Mouse (Mus musculus) midbrain, embryonic 15.5 days (tissue): ENCODE results near the gene Mgat4a. TPM values are rescaled to one million over a fixed set of nuclear protein-coding genes. Genes with fewer than 3 reads are reported as not detected.

Experiments used
- ATAC-seq: fragments of 200-750 bp; cut with Nextera tagmentation; replicated peaks from 2 replicates; pipeline ENCODE4 v1.8.0; 2017; ENCODE audit warnings: moderate TSS enrichment
- H3K27ac ChIP-seq: fragments of 300-500 bp; sonication (generic); 2 replicates; pipeline ENCODE4 v1.5.1; 2015; ENCODE audit warnings: mild to moderate bottlenecking, inconsistent platforms
- H3K27me3 ChIP-seq: fragments of 300-500 bp; sonication (generic); replicated peaks from 2 replicates; pipeline ENCODE4 v1.6.1; 2015; ENCODE audit warnings: inconsistent platforms
- H3K36me3 ChIP-seq: fragments of 300-500 bp; sonication (generic); replicated peaks from 2 replicates; pipeline ENCODE4 v1.6.1; 2015; ENCODE audit warnings: inconsistent platforms
- H3K4me1 ChIP-seq: fragments of 300-500 bp; sonication (generic); 2 replicates; pipeline ENCODE4 v1.6.1; 2015; ENCODE audit warnings: inconsistent platforms
- H3K4me2 ChIP-seq: fragments of 300-500 bp; sonication (generic); 2 replicates; pipeline ENCODE4 v1.6.1; 2015; ENCODE audit warnings: inconsistent platforms, mild to moderate bottlenecking, moderate library complexity
- H3K4me3 ChIP-seq: fragments of 300-500 bp; sonication (generic); 2 replicates; pipeline ENCODE4 v1.5.1; 2015; ENCODE audit warnings: mild to moderate bottlenecking, inconsistent platforms
- H3K9ac ChIP-seq: fragments of 300-500 bp; sonication (generic); 2 replicates; pipeline ENCODE4 v1.6.1; 2015; ENCODE audit warnings: mild to moderate bottlenecking, inconsistent platforms
- H3K9me3 ChIP-seq: fragments of 300-500 bp; sonication (generic); 2 replicates; pipeline ENCODE4 v1.6.1; 2016; ENCODE audit warnings: inconsistent platforms
- WGBS: fragments of 180-500 bp; shearing (Covaris S2); methylation state at CpG from one replicate; pipeline ENCODE4 v1.1.7; 2015; ENCODE audit warnings: mixed read lengths; 5-methylcytosine and 5-hydroxymethylcytosine counted together
- polyA plus RNA-seq: library from polyadenylated mRNA; unstranded; fragments of >200 nt; fragmentation: Nextera tagmentation; extraction: Ambion mirVana; gene quantifications from 2 replicates; pipeline ENCODE4 v1.2.1, GENCODE M21; 2015

Mgat4a gene
- polyA plus RNA-seq, 1 experiment from 2014 or later = 11.9 TPM

DNA sequence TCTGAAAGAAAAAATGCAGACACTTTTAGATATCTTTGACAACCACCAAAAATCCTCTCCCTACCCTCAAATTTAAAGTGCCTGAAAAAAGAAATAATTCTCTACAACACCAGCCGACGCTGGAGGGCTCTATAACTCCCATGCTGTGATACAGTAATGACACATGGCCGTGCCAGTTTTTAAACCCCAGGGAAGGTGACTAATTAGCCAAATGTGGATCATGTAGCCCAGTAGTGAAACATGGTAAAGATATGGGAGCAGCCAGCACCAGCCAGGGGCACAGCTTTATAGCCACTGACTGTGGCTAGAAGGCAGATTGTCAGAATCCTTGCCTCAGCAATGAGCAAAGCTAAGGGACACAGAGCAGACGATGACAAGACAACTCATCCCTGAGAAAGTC, 19.5 kb upstream of the Mgat4a start:
- no peak overlapping the region for H3K4me3 ChIP-seq
- no peaks in the 10 kb centered on the region for H3K27me3 ChIP-seq
- no peak for ATAC-seq
- H3K9me3 ChIP-seq = no peaks in the 10 kb centered on the region
- no peaks in the 10 kb centered on the region for H3K36me3 ChIP-seq
- H3K27ac ChIP-seq = no peak overlapping the region
- H3K4me1 ChIP-seq = no peaks in the 10 kb centered on the region; the same call in 1 of the 2 replicates
- H3K9ac ChIP-seq = no peak overlapping the region
- no peak overlapping the region for H3K4me2 ChIP-seq
- WGBS = 65% methylated on average over 4 of the region's 4 CpGs

DNA sequence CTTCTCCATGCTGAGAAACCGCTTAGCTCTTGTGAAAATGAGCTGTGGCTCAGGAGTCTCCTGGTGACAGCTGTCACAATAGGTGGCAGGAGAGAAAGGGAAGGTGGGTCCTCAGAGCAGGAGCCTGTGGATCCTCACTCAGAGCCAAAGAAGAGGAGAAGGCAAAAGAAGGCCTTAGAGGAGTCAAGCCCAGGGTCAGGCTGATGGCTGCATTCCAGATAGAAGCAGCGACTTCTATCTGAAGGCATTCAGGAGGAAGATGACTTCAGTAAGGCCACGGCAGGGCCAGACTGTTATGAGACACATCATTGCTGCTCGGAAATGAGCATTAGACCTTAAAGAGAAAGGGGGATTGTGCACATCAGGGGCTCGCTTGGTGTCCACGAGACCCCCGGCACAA, 11.2 kb upstream of the Mgat4a start:
- ATAC-seq = no peak

DNA sequence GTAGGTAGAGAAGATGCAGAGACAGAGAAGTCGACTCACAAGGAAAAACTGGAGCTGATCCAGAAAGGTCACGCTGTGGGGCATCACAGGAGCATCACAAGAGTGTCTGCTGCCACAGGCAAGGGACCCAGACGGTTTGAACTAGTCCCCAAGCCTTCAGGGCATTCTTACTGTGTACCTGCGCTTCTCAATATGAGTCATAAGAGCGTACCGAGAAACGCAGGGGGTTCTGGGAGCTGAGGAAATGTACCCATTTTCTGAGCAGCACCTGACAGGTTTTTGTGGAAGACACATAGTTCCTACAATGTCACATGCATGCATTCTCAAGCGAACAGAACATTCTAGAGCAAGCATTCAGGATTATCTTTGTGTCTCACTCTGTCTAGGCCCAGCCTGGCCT, 8.7 kb upstream of the Mgat4a start:
- Histone ChIP-seq H3K4me2 (no peak overlapping the region), H3K27ac (no peak overlapping the region), H3K9me3 (no peaks in the 10 kb centered on the region), H3K4me1 (no peaks in the 10 kb centered on the region), H3K27me3 (no peaks in the 10 kb centered on the region), H3K4me3 (no peak overlapping the region), H3K9ac (no peak overlapping the region), H3K36me3 (no peaks in the 10 kb centered on the region)
- WGBS = 83% methylated on average over 8 of the region's 8 CpGs
- ATAC-seq = no peak

More for the DNA sequence above, 11.2 kb upstream of the Mgat4a start:
- WGBS = 86% methylated on average over 7 of the region's 7 CpGs
- no peak overlapping the region for H3K27ac ChIP-seq
- H3K4me1 ChIP-seq = no peaks in the 10 kb centered on the region
- H3K9me3 ChIP-seq = no peaks in the 10 kb centered on the region
- no peak overlapping the region for H3K4me3 ChIP-seq
- no peaks in the 10 kb centered on the region for H3K36me3 ChIP-seq
- H3K9ac ChIP-seq = no peak overlapping the region
- no peak overlapping the region for H3K4me2 ChIP-seq
- no peaks in the 10 kb centered on the region for H3K27me3 ChIP-seq

DNA sequence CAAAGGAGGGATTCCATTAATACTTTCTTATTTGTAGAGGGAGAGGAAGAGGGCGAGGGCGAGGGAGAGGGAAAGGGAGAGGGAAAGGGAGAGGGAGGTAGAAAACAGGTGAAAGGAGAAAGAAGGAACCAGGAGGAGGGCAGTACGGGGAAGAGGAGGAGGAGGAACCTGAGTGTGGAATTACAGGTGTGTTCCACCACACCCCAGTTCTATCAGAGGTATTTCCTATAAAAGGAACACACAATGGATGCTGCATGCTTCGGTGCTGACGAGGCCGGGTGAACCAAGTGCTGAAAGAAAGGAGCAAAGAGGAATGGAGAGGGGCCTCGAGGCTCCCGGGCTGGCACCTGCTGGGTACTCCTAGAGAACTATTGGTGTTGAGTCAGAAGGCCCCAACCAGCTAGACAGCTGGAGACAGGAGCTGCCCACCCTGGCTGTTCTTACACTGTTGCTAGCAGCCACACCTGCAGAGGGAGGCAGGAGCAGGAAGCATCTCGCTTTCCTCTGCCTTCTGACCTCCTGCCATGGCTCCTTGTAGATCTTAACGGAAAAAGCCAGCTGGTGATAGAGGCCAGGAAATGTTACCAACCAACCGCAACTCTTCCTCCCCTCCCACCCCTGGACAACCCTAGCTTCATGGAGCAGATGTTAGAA, 5.7 kb upstream of the Mgat4a start:
- Histone ChIP-seq H3K4me2 (no peak overlapping the region), H3K4me1 (0 out of 2 replicates have a peak, but pooled peaks cover 3% of the 10 kb centered on the region), H3K4me3 (no peak overlapping the region), H3K27ac (no peak overlapping the region), H3K9me3 (no peaks in the 10 kb centered on the region), H3K36me3 (no peaks in the 10 kb centered on the region), H3K27me3 (peaks cover 11% of the 10 kb centered on the region; the same call in 1 of the 2 replicates), H3K9ac (no peak overlapping the region)
- ATAC-seq = no peak
- 72% methylated on average over 11 of the region's 11 CpGs for WGBS

DNA sequence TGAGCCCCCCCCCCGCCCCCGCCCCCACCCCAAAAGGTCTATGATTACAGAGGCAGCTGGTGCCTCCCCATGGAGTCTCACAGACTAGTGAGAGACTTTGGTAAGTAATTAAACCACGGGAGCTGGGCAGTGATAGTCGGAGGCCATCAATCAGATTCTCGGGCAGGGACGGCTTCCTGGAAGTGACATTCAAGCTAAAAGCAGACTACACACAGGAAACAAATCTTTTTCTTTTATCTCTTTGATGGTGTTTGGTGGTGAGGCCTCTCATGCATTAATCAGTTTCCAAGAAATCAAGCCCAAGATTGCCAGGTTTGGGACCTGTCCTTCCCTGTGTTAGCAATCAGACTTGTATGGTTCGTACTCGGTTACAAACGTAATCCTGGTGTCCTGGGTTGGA, 3.4 kb upstream of the Mgat4a start:
- WGBS = 51% methylated on average over 9 of the region's 9 CpGs
- Histone ChIP-seq H3K4me2 (no peak overlapping the region), H3K27me3 (peaks cover 11% of the 10 kb centered on the region; the same call in 1 of the 2 replicates), H3K36me3 (no peaks in the 10 kb centered on the region), H3K27ac (no peak overlapping the region), H3K4me3 (no peak overlapping the region), H3K9ac (no peak overlapping the region), H3K9me3 (no peaks in the 10 kb centered on the region), H3K4me1 (peaks cover 14% of the 10 kb centered on the region; the same call in 1 of the 2 replicates)
- no peak for ATAC-seq

DNA sequence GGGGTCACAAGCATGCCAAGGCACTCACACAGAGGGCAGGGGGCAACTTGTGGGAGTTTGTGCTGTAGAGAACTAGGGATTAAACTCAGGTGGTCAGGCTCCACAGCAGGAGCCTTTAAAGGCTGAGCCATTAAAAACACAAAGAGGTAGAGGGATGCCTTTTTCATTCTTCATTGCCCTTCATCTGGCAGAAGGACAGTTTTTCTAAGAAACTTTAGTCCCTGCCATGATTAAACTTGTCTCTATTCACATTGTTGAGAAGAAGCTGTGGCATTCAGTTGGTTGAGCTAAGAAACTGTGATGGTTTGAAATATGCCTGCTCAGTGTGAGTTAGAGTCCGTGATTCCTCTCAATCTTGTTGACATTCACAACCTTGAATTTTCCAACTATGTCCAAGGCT, 2.2 kb upstream of the Mgat4a start:
- no peak for ATAC-seq
- Histone ChIP-seq H3K4me2 (no peak overlapping the region), H3K36me3 (no peaks in the 10 kb centered on the region), H3K27me3 (peaks cover 11% of the 10 kb centered on the region; the same call in 1 of the 2 replicates), H3K9me3 (no peaks in the 10 kb centered on the region), H3K9ac (no peak overlapping the region), H3K4me3 (no peak overlapping the region), H3K27ac (no peak overlapping the region), H3K4me1 (peaks cover 15% of the 10 kb centered on the region; the same call in 1 of the 2 replicates)
- 37% methylated on average over 1 of the region's 1 CpGs for WGBS

DNA sequence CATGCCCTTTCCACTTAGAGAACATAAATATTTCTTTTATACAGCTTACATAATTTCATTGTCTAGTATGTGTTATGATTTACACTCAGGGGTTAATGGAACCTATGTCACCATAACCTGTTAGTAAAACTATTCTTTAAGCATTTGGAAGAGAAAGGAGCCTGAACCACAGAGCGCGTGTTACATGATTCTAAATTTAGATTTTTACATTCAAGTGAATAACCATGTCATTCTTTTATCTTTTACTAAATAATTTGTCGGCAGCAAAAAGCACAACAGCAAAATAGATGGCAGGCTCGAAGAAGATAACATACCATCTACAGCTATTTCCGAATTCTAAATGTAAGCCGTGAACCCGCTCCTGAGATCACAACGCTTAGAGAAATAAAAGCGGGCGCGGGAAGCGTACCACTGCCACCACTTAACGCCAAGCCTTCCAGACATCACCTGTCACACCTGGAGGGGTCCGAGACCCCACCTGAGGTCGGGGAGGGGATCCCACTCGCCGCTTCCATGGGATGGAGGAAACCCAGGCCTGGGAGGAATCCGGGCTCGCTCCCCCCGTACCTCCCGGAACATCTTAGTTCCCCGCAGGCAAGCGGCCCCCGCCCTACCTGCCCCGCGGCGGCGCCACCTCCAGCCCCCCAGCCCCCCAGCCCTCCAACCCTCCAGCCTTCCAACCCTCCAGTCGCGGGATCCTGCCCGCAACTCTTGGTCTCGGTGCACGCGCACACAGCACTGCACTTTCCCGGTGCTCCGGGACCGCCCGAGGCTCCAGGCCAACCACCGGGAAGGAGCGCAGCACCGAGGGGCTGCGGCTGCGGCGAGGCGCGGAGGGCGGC, 627 bp downstream of the Mgat4a start:
- no peaks in the 10 kb centered on the region for H3K9me3 ChIP-seq
- H3K4me1 ChIP-seq = peaks cover 15% of the 10 kb centered on the region; the same call in 1 of the 2 replicates
- peaks cover 11% of the 10 kb centered on the region; the same call in 1 of the 2 replicates for H3K27me3 ChIP-seq
- WGBS = 3% methylated on average over 47 of the region's 47 CpGs
- H3K4me2 ChIP-seq = peak overlapping the region; percentile 86
- peak overlapping the region; percentile 95 for H3K27ac ChIP-seq
- H3K36me3 ChIP-seq = 0 out of 2 replicates have a peak, but pooled peaks cover 5% of the 10 kb centered on the region
- peak; percentile 80 for ATAC-seq
- peak overlapping the region; percentile 60 for H3K4me3 ChIP-seq
- H3K9ac ChIP-seq = peak overlapping the region; percentile 59

DNA sequence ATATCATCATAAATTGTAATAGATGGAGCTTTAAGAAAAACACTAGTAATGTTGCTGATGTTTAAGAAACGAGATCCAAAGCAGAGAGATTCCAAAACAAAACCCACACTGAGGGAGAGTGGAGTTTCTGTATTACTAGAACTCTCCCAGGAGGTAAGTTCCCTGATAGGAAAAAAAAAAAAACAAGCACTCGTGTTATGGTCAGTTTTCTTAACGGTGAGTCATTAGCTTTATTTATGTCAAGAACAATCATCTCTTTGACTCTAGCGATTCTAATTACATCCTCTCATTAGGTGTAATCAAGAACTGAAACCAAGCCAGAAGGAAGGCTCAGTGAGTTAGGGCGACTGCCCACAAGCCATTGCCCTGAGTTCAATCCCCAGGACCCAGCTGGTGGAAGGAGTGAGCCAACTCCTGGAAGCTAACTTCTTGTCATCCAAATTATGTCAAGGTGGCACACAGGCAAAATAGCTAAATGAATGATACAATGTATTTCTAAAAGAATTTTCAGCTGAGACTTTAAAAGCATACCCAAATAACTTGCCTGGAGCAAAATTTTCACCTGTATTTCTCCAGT, 6.2 kb downstream of the Mgat4a start:
- H3K27ac ChIP-seq = no peak overlapping the region
- H3K4me2 ChIP-seq = no peak overlapping the region
- H3K27me3 ChIP-seq = no peaks in the 10 kb centered on the region
- no peak overlapping the region for H3K4me3 ChIP-seq
- no peaks in the 10 kb centered on the region for H3K9me3 ChIP-seq
- H3K36me3 ChIP-seq = 0 out of 2 replicates have a peak, but pooled peaks cover 5% of the 10 kb centered on the region
- H3K9ac ChIP-seq = no peak overlapping the region
- peaks cover 10% of the 10 kb centered on the region; the same call in 1 of the 2 replicates for H3K4me1 ChIP-seq
- 76% methylated on average over 5 of the region's 5 CpGs for WGBS
- ATAC-seq = no peak

DNA sequence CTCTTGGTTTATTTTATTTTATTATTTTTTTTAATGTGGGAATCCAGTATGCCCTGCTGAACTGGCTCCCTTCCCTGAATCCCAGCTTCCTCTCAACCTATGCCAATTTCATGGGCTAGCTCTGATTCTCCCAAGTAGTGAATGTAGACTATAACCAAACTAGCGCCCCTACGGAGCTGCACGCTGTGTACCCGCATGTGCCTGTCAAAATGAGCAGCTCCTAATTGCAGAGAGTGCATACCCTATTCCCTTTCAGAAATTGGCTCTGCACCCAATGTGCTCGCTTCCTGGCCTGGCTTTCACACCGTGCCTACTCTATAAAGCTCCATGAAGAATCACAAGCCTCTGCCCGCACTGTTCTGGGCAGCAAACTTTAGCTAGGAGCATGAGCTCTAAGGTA, 7.6 kb downstream of the Mgat4a start:
- WGBS = 90% methylated on average over 7 of the region's 7 CpGs
- Histone ChIP-seq H3K9ac (no peak overlapping the region), H3K36me3 (0 out of 2 replicates have a peak, but pooled peaks cover 5% of the 10 kb centered on the region), H3K4me2 (no peak overlapping the region), H3K9me3 (no peaks in the 10 kb centered on the region), H3K4me3 (no peak overlapping the region), H3K27me3 (no peaks in the 10 kb centered on the region), H3K27ac (no peak overlapping the region), H3K4me1 (0 out of 2 replicates have a peak, but pooled peaks cover 6% of the 10 kb centered on the region)
- no peak for ATAC-seq

DNA sequence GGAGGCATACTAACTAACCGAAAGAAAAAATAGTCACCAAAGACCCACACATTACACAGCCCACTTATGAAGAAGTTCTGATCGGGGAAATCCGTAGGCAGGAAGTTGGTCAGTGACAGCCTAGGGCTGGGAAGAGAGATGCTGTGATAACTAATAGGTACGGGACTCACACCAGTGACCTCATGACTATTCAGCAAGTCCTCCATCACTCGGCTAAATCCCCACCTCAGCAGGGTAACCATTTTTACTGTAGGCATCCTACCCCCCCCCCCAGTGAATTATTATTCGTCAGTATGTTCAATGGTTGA, 8.3 kb downstream of the Mgat4a start:
- H3K4me3 ChIP-seq = no peak overlapping the region
- 0 out of 2 replicates have a peak, but pooled peaks cover 6% of the 10 kb centered on the region for H3K4me1 ChIP-seq
- no peak overlapping the region for H3K27ac ChIP-seq
- WGBS = 80% methylated on average over 6 of the region's 6 CpGs
- ATAC-seq = no peak
- no peaks in the 10 kb centered on the region for H3K9me3 ChIP-seq
- no peak overlapping the region for H3K4me2 ChIP-seq
- no peaks in the 10 kb centered on the region for H3K27me3 ChIP-seq
- H3K9ac ChIP-seq = no peak overlapping the region
- H3K36me3 ChIP-seq = 0 out of 2 replicates have a peak, but pooled peaks cover 5% of the 10 kb centered on the region

DNA sequence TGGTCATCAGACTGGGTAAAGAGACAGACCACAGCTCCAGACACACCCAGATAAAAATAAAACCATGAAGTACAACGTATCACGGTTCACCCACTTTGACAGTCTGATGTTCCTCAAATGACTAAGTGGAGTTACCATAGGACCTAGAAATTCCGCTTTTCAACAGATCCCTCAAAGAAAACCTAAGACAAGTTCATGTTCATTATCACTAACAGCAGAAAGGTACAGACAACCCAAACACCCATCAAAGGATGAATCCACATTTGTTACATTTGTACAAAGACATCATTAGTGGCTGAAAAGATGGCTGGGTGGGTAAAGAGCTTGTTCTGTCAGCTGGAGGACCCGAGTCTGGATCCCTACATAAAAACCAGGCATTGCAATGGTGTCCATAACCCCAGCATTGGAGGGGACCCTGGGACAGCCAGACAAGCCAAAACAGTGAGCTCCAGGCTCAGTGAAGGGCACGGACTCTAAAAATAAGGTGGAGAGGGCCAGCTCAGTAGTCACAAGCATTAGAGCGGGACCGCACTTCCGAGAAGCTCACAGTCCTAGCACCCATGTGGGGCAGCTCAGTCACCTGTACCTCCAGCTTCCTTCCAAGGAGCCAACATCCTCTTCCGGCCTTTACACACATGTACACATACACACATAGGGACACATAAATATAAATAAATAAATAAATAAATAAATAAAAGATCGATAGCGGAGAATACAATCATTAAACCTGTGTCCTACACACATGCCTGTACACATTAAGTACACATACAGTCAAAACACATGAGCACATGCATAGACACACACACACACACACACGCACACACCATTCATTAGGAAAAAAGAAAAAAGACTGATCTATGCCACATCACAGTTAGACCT, 8.9 kb downstream of the Mgat4a start:
- no peak for ATAC-seq

More for the DNA sequence above, 8.9 kb downstream of the Mgat4a start:
- no peaks in the 10 kb centered on the region for H3K9me3 ChIP-seq
- H3K9ac ChIP-seq = no peak overlapping the region
- 0 out of 2 replicates have a peak, but pooled peaks cover 6% of the 10 kb centered on the region for H3K4me1 ChIP-seq
- WGBS = 96% methylated on average over 12 of the region's 12 CpGs
- no peaks in the 10 kb centered on the region for H3K27me3 ChIP-seq
- H3K4me3 ChIP-seq = no peak overlapping the region
- H3K36me3 ChIP-seq = 0 out of 2 replicates have a peak, but pooled peaks cover 5% of the 10 kb centered on the region
- H3K4me2 ChIP-seq = no peak overlapping the region
- no peak overlapping the region for H3K27ac ChIP-seq
